Mouse (Mus musculus) thymus, adult 2 months (tissue): ENCODE data around the gene Slc25a1.

Experiments used
- CTCF ChIP-seq: fragments of 200-500 bp; IDR thresholded peaks from 2 replicates; pipeline ENCODE4 v1.5.1; 2012; ENCODE audit warnings: mild to moderate bottlenecking, control low read depth, low read length, moderate library complexity, borderline replicate concordance; ENCODE audit not compliant: control insufficient read depth, poor library complexity, insufficient read depth; ENCODE audit errors: extremely low read depth
- POLR2A ChIP-seq: fragments of 200-500 bp; IDR thresholded peaks from 2 replicates; pipeline ENCODE4 v1.6.1; 2012; ENCODE audit warnings: mild to moderate bottlenecking, low read length, control low read depth, moderate library complexity; ENCODE audit not compliant: control insufficient read depth, poor library complexity, insufficient read depth; ENCODE audit errors: extremely low read depth

DNA sequence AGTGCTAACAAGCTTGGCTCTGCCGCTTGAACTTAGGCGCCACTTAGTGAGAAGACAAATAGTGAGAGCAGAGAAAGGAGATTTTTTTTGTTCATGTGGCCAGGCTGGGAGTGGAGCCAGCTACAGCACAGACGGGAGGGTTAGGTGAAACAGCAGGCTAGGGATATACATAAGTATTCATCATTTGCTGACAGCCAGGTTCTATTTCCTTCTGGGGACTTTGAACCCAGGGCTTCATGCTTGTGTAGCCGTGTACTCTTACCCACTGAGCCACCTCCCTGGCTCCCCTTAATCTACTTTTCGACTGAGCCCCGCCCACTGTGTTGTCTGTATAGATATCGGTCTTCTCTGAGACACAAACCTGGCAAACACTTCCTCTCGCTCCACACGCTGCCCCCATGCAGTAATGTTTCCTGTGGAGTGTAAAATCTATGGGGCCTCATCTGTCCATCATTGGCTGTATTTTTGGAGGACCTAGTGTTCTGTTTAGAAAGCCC, 11.3 kb upstream of the Slc25a1 start:
- no peak for TF ChIP-seq POLR2A
- TF ChIP-seq CTCF: no peak
